Mouse (Mus musculus) cerebellum, adult 9-10 months (tissue): Measurements from ENCODE around the gene Zfp825.
"Not testable (repeated sequence)": the region's sequence is repeated elsewhere in the genome, so short reads cannot be mapped to it uniquely, and the experiment has no call there.

ENCODE experiments used
- DNase-seq: peaks from one replicate; pipeline ENCODE4 v3.0.0; 2022

Gene Zfp825

GRCm38 (mm10) chr13:74493911-74494679 lies at the start of gene Zfp825:
TSS of gene Zfp825 (minus strand) at chr13:74493992.
- DNase-seq, result peak; percentile 68

- DNase-seq, result not testable (repeated sequence)
These were observed 41.6 kb upstream of the Zfp825 start for GRCm38 (mm10) chr13:74535418-74535817.

GRCm38 (mm10) chr13:74534864-74535263 lies 41.1 kb upstream of the Zfp825 start:
- DNase-seq, result peak; percentile 54

- DNase-seq, result no peak
These were observed 40.3 kb upstream of the Zfp825 start for GRCm38 (mm10) chr13:74534096-74534495.

- DNase-seq, result not testable (repeated sequence)
These were observed 37.5 kb upstream of the Zfp825 start for GRCm38 (mm10) chr13:74531251-74531650.

GRCm38 (mm10) chr13:74529372-74529715 lies 35.6 kb upstream of the Zfp825 start:
- DNase-seq, result not testable (repeated sequence)

- DNase-seq, result not testable (repeated sequence)
These were observed 35.0 kb upstream of the Zfp825 start for GRCm38 (mm10) chr13:74528519-74529371.

GRCm38 (mm10) chr13:74522481-74523237 lies 28.9 kb upstream of the Zfp825 start:
- peak; percentile 50 for DNase-seq

GRCm38 (mm10) chr13:74522141-74522480 lies 28.3 kb upstream of the Zfp825 start:
- not testable (repeated sequence) for DNase-seq

GRCm38 (mm10) chr13:74507981-74508380 lies 14.2 kb upstream of the Zfp825 start:
- DNase-seq, result not testable (repeated sequence)

GRCm38 (mm10) chr13:74502851-74503250 lies 9.1 kb upstream of the Zfp825 start:
- not testable (repeated sequence) for DNase-seq

- DNase-seq, result not testable (repeated sequence)
These were observed 5.9 kb upstream of the Zfp825 start for GRCm38 (mm10) chr13:74499696-74500095.

GRCm38 (mm10) chr13:74484326-74484725 lies 9.5 kb downstream of the Zfp825 start:
- DNase-seq, result not testable (repeated sequence)

- DNase-seq, result not testable (repeated sequence)
These were observed 22.3 kb downstream of the Zfp825 start for GRCm38 (mm10) chr13:74471468-74471867.

- DNase-seq, result peak; percentile 79
These were observed 30.9 kb downstream of the Zfp825 start for GRCm38 (mm10) chr13:74462699-74463385.

GRCm38 (mm10) chr13:74462318-74462698 lies 31.5 kb downstream of the Zfp825 start:
- not testable (repeated sequence) for DNase-seq

GRCm38 (mm10) chr13:74439895-74440294 lies 53.9 kb downstream of the Zfp825 start:
- no peak for DNase-seq
